Mouse (Mus musculus) stomach, embryonic 16.5 days (tissue): ENCODE results near the gene Prokr2. TPM values are rescaled to one million over a fixed set of nuclear protein-coding genes. Genes with fewer than 3 reads are reported as not detected.

Source experiments
- ATAC-seq: fragments of 200-750 bp; cut with Nextera tagmentation; 2 replicates; pipeline ENCODE4 v1.8.0; 2017; ENCODE audit warnings: moderate number of reproducible peaks, moderate TSS enrichment; ENCODE audit not compliant: insufficient read depth, low FRiP score
- H3K27ac ChIP-seq: fragments of 300-500 bp; sonication (generic); 2 replicates; pipeline ENCODE4 v1.5.1; 2014; ENCODE audit warnings: low read length
- H3K27me3 ChIP-seq: fragments of 300-500 bp; sonication (generic); 2 replicates; pipeline ENCODE4 v1.6.1; 2014; ENCODE audit warnings: low read length, control low read depth, mixed read lengths; ENCODE audit not compliant: control insufficient read depth, insufficient read depth
- H3K36me3 ChIP-seq: fragments of 300-500 bp; sonication (generic); 2 replicates; pipeline ENCODE4 v1.6.1; 2014; ENCODE audit warnings: low read length; ENCODE audit not compliant: control insufficient read depth, insufficient read depth
- H3K4me1 ChIP-seq: fragments of 300-500 bp; sonication (generic); 2 replicates; pipeline ENCODE4 v1.6.1; 2014; ENCODE audit warnings: low read length, control low read depth, mixed read lengths; ENCODE audit not compliant: control insufficient read depth, insufficient read depth
- H3K4me2 ChIP-seq: fragments of 300-500 bp; sonication (generic); 2 replicates; pipeline ENCODE4 v1.6.1; 2014; ENCODE audit warnings: low read depth, low read length, mixed read lengths
- H3K4me3 ChIP-seq: fragments of 300-500 bp; sonication (generic); replicated peaks from 2 replicates; pipeline ENCODE4 v1.5.1; 2014; ENCODE audit warnings: mild to moderate bottlenecking, low read length
- H3K9ac ChIP-seq: fragments of 300-500 bp; sonication (generic); 2 replicates; pipeline ENCODE4 v1.6.1; 2014; ENCODE audit warnings: low read length
- H3K9me3 ChIP-seq: fragments of 300-500 bp; sonication (generic); replicated peaks from 2 replicates; pipeline ENCODE4 v1.6.1; 2016; ENCODE audit warnings: low read length, control low read depth; ENCODE audit not compliant: control insufficient read depth
- WGBS: fragments of 180-500 bp; shearing (Covaris S2); extraction: QIAGEN DNeasy Blood & Tissue Kit; methylation state at CpG from one replicate; pipeline ENCODE4 v1.1.7; 2014; 5-methylcytosine and 5-hydroxymethylcytosine counted together
- polyA plus RNA-seq: library from polyadenylated mRNA; unstranded; fragments of >200 nt; fragmentation: Nextera tagmentation; extraction: Ambion mirVana; gene quantifications from 2 replicates; pipeline ENCODE4 v1.2.1, GENCODE M21; 2015

Gene Prokr2
- polyA plus RNA-seq, 1 experiment from 2014 or later = 0.23 TPM

DNA sequence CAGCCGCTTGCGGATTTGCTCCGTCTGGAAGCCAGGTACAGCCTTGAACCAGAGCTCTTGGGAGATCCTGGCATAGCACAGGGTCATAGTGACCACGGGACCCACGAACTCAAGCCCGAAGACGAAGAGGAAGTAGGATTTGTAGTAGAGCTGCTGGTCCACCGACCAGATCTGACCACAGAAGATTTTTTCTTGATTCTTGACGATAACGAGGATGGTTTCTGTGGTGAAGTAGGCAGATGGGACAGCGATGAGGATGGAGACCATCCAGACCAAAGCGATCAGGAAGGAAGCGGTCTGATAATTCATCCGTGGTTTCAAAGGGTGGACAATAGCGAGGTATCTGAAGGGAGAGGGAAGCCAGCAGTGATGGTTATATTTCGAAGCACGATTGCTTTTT, 11.5 kb downstream of the Prokr2 start:
- H3K27me3 ChIP-seq = no peaks in the 10 kb centered on the region
- H3K9ac ChIP-seq = no peak overlapping the region
- 90% methylated on average over 17 of the region's 17 CpGs for WGBS

GRCm38 (mm10) chr2:132368433-132368832, 16.8 kb downstream of the Prokr2 start:
- H3K4me1 ChIP-seq = no peaks in the 10 kb centered on the region
- WGBS = 71% methylated on average over 3 of the region's 3 CpGs
- H3K9ac ChIP-seq = no peak overlapping the region
- no peak overlapping the region for H3K4me3 ChIP-seq
- no peak for ATAC-seq
- no peaks in the 10 kb centered on the region for H3K36me3 ChIP-seq
- no peaks in the 10 kb centered on the region for H3K27me3 ChIP-seq
- H3K4me2 ChIP-seq = no peak overlapping the region
- H3K9me3 ChIP-seq = no peaks in the 10 kb centered on the region
- H3K27ac ChIP-seq = no peak overlapping the region

More for the DNA sequence above, 11.5 kb downstream of the Prokr2 start:
- no peak overlapping the region for H3K27ac ChIP-seq
- H3K4me1 ChIP-seq = no peaks in the 10 kb centered on the region
- no peak overlapping the region for H3K4me3 ChIP-seq
- no peak for ATAC-seq
- H3K36me3 ChIP-seq = no peaks in the 10 kb centered on the region
- no peak overlapping the region for H3K4me2 ChIP-seq
- H3K9me3 ChIP-seq = no peaks in the 10 kb centered on the region

DNA sequence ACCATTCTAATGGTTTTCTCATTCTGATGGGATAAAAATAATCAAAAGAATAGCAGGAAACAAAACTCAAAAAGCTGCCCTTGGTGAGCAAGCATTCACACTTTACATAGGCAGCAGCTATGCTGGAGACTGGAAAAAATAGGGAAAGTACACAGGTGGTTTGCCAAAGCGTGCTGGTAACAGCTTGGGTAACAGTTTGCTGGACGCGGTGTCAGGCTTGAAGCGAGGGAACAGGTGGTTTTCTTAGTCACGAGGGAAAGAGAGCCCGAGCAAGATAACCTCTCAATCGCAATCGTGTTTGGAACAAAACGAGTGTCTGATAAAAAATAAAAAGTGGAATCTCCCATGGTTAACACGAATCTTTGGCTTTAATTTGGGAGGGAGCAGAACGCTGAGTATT, 41.4 kb downstream of the Prokr2 start:
- no peak overlapping the region for H3K9ac ChIP-seq
- H3K4me1 ChIP-seq = no peaks in the 10 kb centered on the region
- H3K36me3 ChIP-seq = no peaks in the 10 kb centered on the region
- 82% methylated on average over 11 of the region's 11 CpGs for WGBS
- no peaks in the 10 kb centered on the region for H3K9me3 ChIP-seq
- H3K4me3 ChIP-seq = no peak overlapping the region
- no peaks in the 10 kb centered on the region for H3K27me3 ChIP-seq
- no peak overlapping the region for H3K27ac ChIP-seq
- no peak for ATAC-seq
- H3K4me2 ChIP-seq = no peak overlapping the region

GRCm38 (mm10) chr2:132341293-132341692, 44.0 kb downstream of the Prokr2 start:
- no peaks in the 10 kb centered on the region for H3K9me3 ChIP-seq
- no peak overlapping the region for H3K4me3 ChIP-seq
- H3K9ac ChIP-seq = no peak overlapping the region
- no peak overlapping the region for H3K27ac ChIP-seq
- H3K27me3 ChIP-seq = no peaks in the 10 kb centered on the region
- no peaks in the 10 kb centered on the region for H3K4me1 ChIP-seq
- no peak overlapping the region for H3K4me2 ChIP-seq
- no peak for ATAC-seq
- no peaks in the 10 kb centered on the region for H3K36me3 ChIP-seq
- 84% methylated on average over 3 of the region's 3 CpGs for WGBS

DNA sequence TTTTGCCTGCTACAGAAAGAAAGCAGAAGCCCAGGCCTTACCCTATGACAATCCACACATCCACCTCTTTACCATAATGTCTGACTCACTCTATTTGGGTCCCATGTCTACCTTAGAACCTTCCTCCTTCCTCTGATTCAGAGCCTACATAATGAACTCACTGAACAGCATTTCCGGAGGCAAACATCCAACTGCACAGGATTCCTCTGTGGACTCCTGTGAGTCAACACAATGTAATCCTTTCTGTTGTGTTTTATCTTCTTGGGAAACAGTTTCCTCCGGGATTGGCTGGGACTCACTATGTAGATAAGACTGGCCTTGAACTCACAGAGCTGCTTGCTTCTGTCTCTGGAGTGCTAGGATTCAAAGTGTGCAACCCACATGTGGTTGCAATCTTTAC, 44.9 kb downstream of the Prokr2 start:
- no peak overlapping the region for H3K4me2 ChIP-seq
- no peaks in the 10 kb centered on the region for H3K27me3 ChIP-seq
- no peak for ATAC-seq
- no peak overlapping the region for H3K4me3 ChIP-seq
- H3K36me3 ChIP-seq = no peaks in the 10 kb centered on the region
- H3K27ac ChIP-seq = no peak overlapping the region
- H3K4me1 ChIP-seq = no peaks in the 10 kb centered on the region
- 51% methylated on average over 2 of the region's 2 CpGs for WGBS
- no peaks in the 10 kb centered on the region for H3K9me3 ChIP-seq
- H3K9ac ChIP-seq = no peak overlapping the region

DNA sequence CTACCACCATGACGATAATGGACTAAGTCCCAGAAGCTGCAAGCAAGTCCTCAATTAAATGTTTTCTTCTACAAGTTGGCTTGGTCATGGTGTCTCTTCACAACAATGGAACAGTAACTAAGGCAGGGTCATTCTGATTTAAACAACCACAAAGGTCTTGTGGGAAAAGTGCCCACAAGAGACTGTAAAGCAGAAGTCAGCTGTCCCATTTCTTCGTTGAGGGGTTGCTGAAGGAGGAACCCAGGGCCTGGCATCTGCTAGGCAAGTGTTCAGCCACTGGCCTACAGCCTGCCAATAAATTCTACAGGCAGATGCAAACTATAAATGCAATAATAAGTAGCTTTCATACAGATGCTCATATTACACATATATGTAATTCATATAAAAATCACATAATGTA, 48.0 kb downstream of the Prokr2 start:
- 80% methylated on average over 2 of the region's 2 CpGs for WGBS
- ATAC-seq = no peak
- Histone ChIP-seq H3K4me2 (no peak overlapping the region), H3K27me3 (no peaks in the 10 kb centered on the region), H3K9me3 (no peaks in the 10 kb centered on the region), H3K27ac (no peak overlapping the region), H3K36me3 (no peaks in the 10 kb centered on the region), H3K4me3 (no peak overlapping the region), H3K4me1 (no peaks in the 10 kb centered on the region), H3K9ac (no peak overlapping the region)

DNA sequence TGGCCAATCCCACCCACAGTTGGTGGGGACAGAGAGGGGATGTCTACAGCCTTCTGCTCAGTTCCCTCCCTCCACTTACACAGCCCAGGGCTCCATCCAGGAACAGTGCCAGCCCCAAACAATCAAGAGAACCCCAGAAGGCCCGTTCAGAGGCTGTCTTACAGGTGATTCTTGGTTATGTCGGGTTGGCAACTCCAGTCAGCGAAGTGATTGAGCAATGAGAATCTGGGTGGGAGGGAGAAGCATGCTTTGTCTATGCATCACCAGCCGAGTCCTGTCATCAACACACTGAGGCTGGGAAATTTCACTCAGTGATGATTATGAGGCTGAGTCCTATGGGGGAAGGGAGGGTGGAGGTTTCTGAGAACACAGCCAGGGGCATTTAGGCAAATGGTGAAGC, 61.7 kb downstream of the Prokr2 start:
- no peaks in the 10 kb centered on the region for H3K27me3 ChIP-seq
- H3K4me2 ChIP-seq = no peak overlapping the region
- no peak overlapping the region for H3K9ac ChIP-seq
- H3K4me3 ChIP-seq = no peak overlapping the region
- H3K27ac ChIP-seq = no peak overlapping the region
- H3K4me1 ChIP-seq = no peaks in the 10 kb centered on the region
- H3K36me3 ChIP-seq = no peaks in the 10 kb centered on the region
- WGBS = 48% methylated on average over 4 of the region's 4 CpGs
- H3K9me3 ChIP-seq = no peaks in the 10 kb centered on the region
- no peak for ATAC-seq

GRCm38 (mm10) chr2:132320516-132320915, 64.7 kb downstream of the Prokr2 start:
- Histone ChIP-seq H3K9ac (no peak overlapping the region), H3K4me3 (no peak overlapping the region), H3K9me3 (no peaks in the 10 kb centered on the region), H3K27me3 (no peaks in the 10 kb centered on the region), H3K4me2 (no peak overlapping the region), H3K36me3 (no peaks in the 10 kb centered on the region), H3K27ac (no peak overlapping the region), H3K4me1 (no peaks in the 10 kb centered on the region)
- 66% methylated on average over 5 of the region's 5 CpGs for WGBS
- no peak for ATAC-seq

- ATAC-seq = no peak
- Histone ChIP-seq H3K4me1 (no peaks in the 10 kb centered on the region), H3K9me3 (no peaks in the 10 kb centered on the region), H3K9ac (no peak overlapping the region), H3K36me3 (no peaks in the 10 kb centered on the region), H3K27me3 (no peaks in the 10 kb centered on the region), H3K27ac (no peak overlapping the region), H3K4me2 (no peak overlapping the region), H3K4me3 (no peak overlapping the region)
- 78% methylated on average over 1 of the region's 1 CpGs for WGBS
Measured at GRCm38 (mm10) chr2:132317178-132317577, 68.1 kb downstream of the Prokr2 start.
